Mouse (Mus musculus): ENCODE measurements around the gene Olfr165. TPM values are rescaled to one million over a fixed set of nuclear protein-coding genes. Genes with fewer than 3 reads are reported as not detected.
"Not testable (repeated sequence)": the region's sequence is repeated elsewhere in the genome, so short reads cannot be mapped to it uniquely, and the experiment has no call there.

Olfr165 gene
- not detected in 2 replicates for polyA plus RNA-seq (2014; fragmentation: Nextera tagmentation; extraction: Ambion mirVana)

GRCm38 (mm10) chr16:19423034-19423433 lies at the start of gene Olfr165:
Olfr165 (minus strand) TSS chr16:19423134.
- Histone ChIP-seq H3K9ac (ENCODE audit: low read length) (no peak within 1 kb of the TSS), H3K9me3 (ENCODE audit: control insufficient read depth, low read length) (no peaks in the 10 kb centered on the region), H3K36me3 (ENCODE audit: control insufficient read depth, insufficient read depth, low read length) (no peaks in the 10 kb centered on the region), H3K4me2 (ENCODE audit: low read depth, severe bottlenecking) (no peak within 1 kb of the TSS), H3K4me1 (ENCODE audit: control insufficient read depth, insufficient read depth, low read length) (no peaks in the 10 kb centered on the region), H3K27ac (replicated peaks; ENCODE audit: low read depth, low read length) (no peak within 1 kb of the TSS), H3K4me3 (ENCODE audit: low read depth, low read length) (no peak within 1 kb of the TSS), H3K27me3 (ENCODE audit: control insufficient read depth, insufficient read depth, low read length) (no peaks in the 10 kb centered on the region)
- DNase-seq (ENCODE audit: low spot score) (no peak), ATAC-seq (ENCODE audit: insufficient number of reproducible peaks, low FRiP score, low TSS enrichment, low read depth) (no peak)
- 57% methylated on average over 1 of the region's 1 CpGs for WGBS

GRCm38 (mm10) chr16:19464365-19464764 lies 41.4 kb upstream of the Olfr165 start:
- no peak for ATAC-seq (ENCODE audit: insufficient number of reproducible peaks, low FRiP score, low TSS enrichment, low read depth)
- no peak overlapping the region for H3K4me3 ChIP-seq (ENCODE audit: low read depth, low read length)
- H3K27me3 ChIP-seq (ENCODE audit: control insufficient read depth, insufficient read depth, low read length): no peaks in the 10 kb centered on the region
- no peak overlapping the region for H3K9ac ChIP-seq (ENCODE audit: low read length)
- no peaks in the 10 kb centered on the region for H3K36me3 ChIP-seq (ENCODE audit: control insufficient read depth, insufficient read depth, low read length)
- H3K27ac ChIP-seq (replicated peaks; ENCODE audit: low read depth, low read length): no peak overlapping the region
- no peak for DNase-seq (ENCODE audit: low spot score)
- no peak overlapping the region for H3K4me2 ChIP-seq (ENCODE audit: low read depth, severe bottlenecking)
- H3K9me3 ChIP-seq (ENCODE audit: control insufficient read depth, low read length): no peaks in the 10 kb centered on the region
- 89% methylated on average over 1 of the region's 1 CpGs for WGBS
- H3K4me1 ChIP-seq (ENCODE audit: control insufficient read depth, insufficient read depth, low read length): no peaks in the 10 kb centered on the region

GRCm38 (mm10) chr16:19458741-19459140 lies 35.8 kb upstream of the Olfr165 start:
- H3K27ac ChIP-seq (replicated peaks; ENCODE audit: low read depth, low read length); H3K4me1 ChIP-seq (ENCODE audit: control insufficient read depth, insufficient read depth, low read length); H3K27me3 ChIP-seq (ENCODE audit: control insufficient read depth, insufficient read depth, low read length); ATAC-seq (ENCODE audit: insufficient number of reproducible peaks, low FRiP score, low TSS enrichment, low read depth); H3K9me3 ChIP-seq (ENCODE audit: control insufficient read depth, low read length); H3K4me2 ChIP-seq (ENCODE audit: low read depth, severe bottlenecking); H3K4me3 ChIP-seq (ENCODE audit: low read depth, low read length); H3K9ac ChIP-seq (ENCODE audit: low read length); DNase-seq (ENCODE audit: low spot score); H3K36me3 ChIP-seq (ENCODE audit: control insufficient read depth, insufficient read depth, low read length): not testable (repeated sequence)
- 82% methylated on average over 4 of the region's 4 CpGs for WGBS

- no peak overlapping the region for H3K27ac ChIP-seq (replicated peaks; ENCODE audit: low read depth, low read length)
- H3K4me3 ChIP-seq (ENCODE audit: low read depth, low read length): no peak overlapping the region
- no peaks in the 10 kb centered on the region for H3K36me3 ChIP-seq (ENCODE audit: control insufficient read depth, insufficient read depth, low read length)
- DNase-seq (ENCODE audit: low spot score) (no peak), ATAC-seq (ENCODE audit: insufficient number of reproducible peaks, low FRiP score, low TSS enrichment, low read depth) (no peak)
- H3K4me2 ChIP-seq (ENCODE audit: low read depth, severe bottlenecking): no peak overlapping the region
- no peaks in the 10 kb centered on the region for H3K27me3 ChIP-seq (ENCODE audit: control insufficient read depth, insufficient read depth, low read length)
- no peaks in the 10 kb centered on the region for H3K4me1 ChIP-seq (ENCODE audit: control insufficient read depth, insufficient read depth, low read length)
- H3K9me3 ChIP-seq (ENCODE audit: control insufficient read depth, low read length): no peaks in the 10 kb centered on the region
- WGBS: 57% methylated on average over 3 of the region's 3 CpGs
- H3K9ac ChIP-seq (ENCODE audit: low read length): no peak overlapping the region
Observed at GRCm38 (mm10) chr16:19387984-19388383, 35.0 kb downstream of the Olfr165 start.

Other genes with a start within 250 kb of the Olfr165 start
- not detected in 2 replicates for gene Olfr164, start 109.1 kb downstream of the Olfr165 start, polyA plus RNA-seq (2014; fragmentation: Nextera tagmentation; extraction: Ambion mirVana)
- gene Olfr166, start 60.6 kb upstream of the Olfr165 start, polyA plus RNA-seq (2014; fragmentation: Nextera tagmentation; extraction: Ambion mirVana): not detected in 2 replicates
- not detected in 2 replicates for gene Olfr167, start 99.1 kb upstream of the Olfr165 start, polyA plus RNA-seq (2014; fragmentation: Nextera tagmentation; extraction: Ambion mirVana)
- gene Olfr168, start 112.4 kb upstream of the Olfr165 start, polyA plus RNA-seq (2014; fragmentation: Nextera tagmentation; extraction: Ambion mirVana): not detected in 2 replicates
- gene Olfr169, start 148.7 kb upstream of the Olfr165 start, polyA plus RNA-seq (2014; fragmentation: Nextera tagmentation; extraction: Ambion mirVana): not detected in 2 replicates
- gene Olfr170, start 188.7 kb upstream of the Olfr165 start, polyA plus RNA-seq (2014; fragmentation: Nextera tagmentation; extraction: Ambion mirVana): not detected in 2 replicates
- gene Olfr171, start 206.8 kb upstream of the Olfr165 start, polyA plus RNA-seq (2014; fragmentation: Nextera tagmentation; extraction: Ambion mirVana): not detected in 2 replicates